17 mouse cellular contexts compared by ENCODE assay signal in the genomic region with DNA sequence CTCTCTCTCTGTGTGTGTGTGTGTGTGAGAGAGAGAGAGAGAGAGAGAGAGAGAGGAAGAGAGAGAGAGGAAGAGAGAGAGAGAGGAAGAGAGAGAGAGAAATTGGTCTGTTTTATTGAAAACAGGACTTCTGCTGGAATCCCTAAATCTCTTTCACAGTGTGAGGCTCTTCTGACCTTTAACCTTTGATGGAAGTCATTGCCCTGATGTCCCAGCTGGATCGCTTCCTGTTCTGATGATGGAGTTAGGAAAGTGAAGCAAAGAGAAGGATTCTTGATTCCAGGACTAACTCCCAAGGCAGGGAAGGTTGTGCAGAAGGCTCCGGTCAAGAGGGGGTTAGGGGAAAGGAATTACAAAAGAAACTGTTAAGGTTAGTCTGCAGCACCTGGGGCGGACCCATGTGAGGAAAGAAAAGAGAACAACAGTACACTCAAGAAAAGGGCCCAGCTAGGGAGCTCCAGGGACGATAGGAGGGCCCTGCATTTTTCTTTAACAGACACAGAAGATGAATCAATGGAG. TPM values are rescaled to one million over a fixed set of nuclear protein-coding genes. Genes with fewer than 3 reads are reported as not detected.
DNase-seq lines count a peak whose midpoint lies in the region; ATAC-seq and TF ChIP-seq lines count a peak whose summit lies in the region.
"Had no signal": no experiment of that assay in that cellular context is flagged by ENCODE, and none has a peak within 500 bp of the region (broad histone marks: within the 10 kb centered on the region; RNA-seq: fewer than 3 reads in every experiment).

No protein-coding gene starts in this region.

- H3K27me3 ChIP-seq in kidney, postnatal 0 days (ENCODE audit: insufficient read depth, low read length), result no peaks in the 10 kb centered on the region
- H3K27me3 ChIP-seq: embryonic facial prominence, embryonic 15.5 days; forebrain, embryonic 15.5 days; heart, embryonic 12.5 days; intestine, embryonic 15.5 days had no signal

- 82% methylated on average over 4 of the region's 4 CpGs for WGBS in kidney, postnatal 0 days

- no peaks in the 10 kb centered on the region for H3K9me3 ChIP-seq in kidney, postnatal 0 days (replicated peaks; ENCODE audit: low read length)
- H3K9me3 ChIP-seq: embryonic facial prominence, embryonic 15.5 days; forebrain, embryonic 15.5 days; heart, embryonic 12.5 days; hindbrain, embryonic 10.5 days; intestine, embryonic 15.5 days had no signal

- no peak overlapping the region for H3K4me3 ChIP-seq in kidney, postnatal 0 days (replicated peaks; ENCODE audit: low read depth, low read length)
- H3K4me3 ChIP-seq: embryonic facial prominence, embryonic 15.5 days; forebrain, embryonic 15.5 days; heart, embryonic 12.5 days; hindbrain, embryonic 10.5 days; intestine, embryonic 15.5 days had no signal

- TF ChIP-seq CTCF in kidney, postnatal 0 days (IDR thresholded peaks at IDR 0.05; ENCODE audit: low read depth), result no peak

- H3K36me3 ChIP-seq in kidney, postnatal 0 days (ENCODE audit: insufficient read depth, low read length), result no peaks in the 10 kb centered on the region
- H3K36me3 ChIP-seq: embryonic facial prominence, embryonic 15.5 days; forebrain, embryonic 15.5 days; heart, embryonic 12.5 days; hindbrain, embryonic 10.5 days; intestine, embryonic 15.5 days had no signal

- H3K27ac ChIP-seq in kidney, postnatal 0 days, result no peak overlapping the region
- H3K27ac ChIP-seq: embryonic facial prominence, embryonic 15.5 days; forebrain, embryonic 15.5 days; hindbrain, embryonic 10.5 days; hindbrain, embryonic 14.5 days; intestine, embryonic 15.5 days had no signal

- no peak for ATAC-seq in kidney, postnatal 0 days (replicated peaks; ENCODE audit: low FRiP score, low read depth)
- no peak for ATAC-seq in CD4-positive, CD25-positive, alpha-beta regulatory T cell, adult 4 months
- ATAC-seq: forebrain, embryonic 15.5 days; intestine, embryonic 15.5 days had no signal

- H3K9ac ChIP-seq in kidney, postnatal 0 days (ENCODE audit: low read depth, low read length), result no peak overlapping the region
- H3K9ac ChIP-seq: embryonic facial prominence, embryonic 15.5 days; forebrain, embryonic 15.5 days; heart, embryonic 12.5 days; hindbrain, embryonic 14.5 days; intestine, embryonic 15.5 days had no signal

- peak; percentile 34 for DNase-seq in kidney, postnatal 0 days (ENCODE audit: low spot score)
- DNase-seq in kidney, postnatal 4 days, result no peak
- DNase-seq in R1 (ENCODE audit: low read depth, low spot score) (peak; percentile 64), adipocyte (ENCODE audit: low spot score) (peak; percentile 26)
- no peak for DNase-seq in thymus, postnatal 10 days (ENCODE audit: low spot score in 2 of 2)
- DNase-seq: adrenal gland, postnatal 10 days; cerebellum, adult 11 months; cerebellum, adult 8-10 months; cerebellum, postnatal 14 days; gastrocnemius, postnatal 14 days had no signal

- no peak overlapping the region for H3K4me2 ChIP-seq in kidney, postnatal 0 days (ENCODE audit: low read length)
- H3K4me2 ChIP-seq: embryonic facial prominence, embryonic 15.5 days; forebrain, embryonic 15.5 days; heart, embryonic 12.5 days; hindbrain, embryonic 14.5 days; intestine, embryonic 15.5 days had no signal

- H3K4me1 ChIP-seq in kidney, postnatal 0 days (replicated peaks; ENCODE audit: insufficient read depth, low read length), result no peaks in the 10 kb centered on the region
- H3K4me1 ChIP-seq: embryonic facial prominence, embryonic 15.5 days; forebrain, embryonic 15.5 days; hindbrain, embryonic 10.5 days; intestine, embryonic 15.5 days had no signal

RNA-seq across cellular contexts. Expression of a gene that starts 35.4 kb away (rescaled TPM):
- 71.9 and 78.9 TPM in 2 replicates for polyA plus RNA-seq in kidney, postnatal 0 days (2015; fragmentation: Nextera tagmentation; extraction: Ambion mirVana)
- 100 to 1,000 TPM; 369 to 445 TPM for polyA plus RNA-seq in CD4-positive, CD25-positive, alpha-beta regulatory T cell, adult 4 months (2017; shearing (Covaris generic))

Comparison
In these comparisons a context has a peak if more than half of its experiments do, and no peak if none do; other contexts are left out.
1. DNase-seq: peak in kidney, postnatal 0 days (single experiment), R1 (single experiment) and adipocyte (single experiment); none in kidney, postnatal 4 days (0 of 2) and thymus, postnatal 10 days (0 of 2).